Mouse (Mus musculus) cerebellum, postnatal 10 days (tissue): ENCODE measurements around the gene Rps23.
"Not testable (repeated sequence)": the region's sequence is repeated elsewhere in the genome, so short reads cannot be mapped to it uniquely, and the experiment has no call there.

Experiments
- DNase-seq, 2 experiments: peaks; one replicate each; pipeline ENCODE4 v3.0.0; 2021; ENCODE audit warnings: mixed read lengths in 2 of 2

The Rps23 gene

GRCm38 (mm10) chr13:90922751-90923612 lies at the start of gene Rps23:
TSS of gene Rps23 (plus strand) at chr13:90922958.
- peak; percentile 93 to 95 for DNase-seq

- no peak for DNase-seq
Measured at GRCm38 (mm10) chr13:90881727-90882429, 40.9 kb upstream of the Rps23 start.

- DNase-seq: no peak
Measured at GRCm38 (mm10) chr13:90885856-90886532, 36.8 kb upstream of the Rps23 start.

DNA sequence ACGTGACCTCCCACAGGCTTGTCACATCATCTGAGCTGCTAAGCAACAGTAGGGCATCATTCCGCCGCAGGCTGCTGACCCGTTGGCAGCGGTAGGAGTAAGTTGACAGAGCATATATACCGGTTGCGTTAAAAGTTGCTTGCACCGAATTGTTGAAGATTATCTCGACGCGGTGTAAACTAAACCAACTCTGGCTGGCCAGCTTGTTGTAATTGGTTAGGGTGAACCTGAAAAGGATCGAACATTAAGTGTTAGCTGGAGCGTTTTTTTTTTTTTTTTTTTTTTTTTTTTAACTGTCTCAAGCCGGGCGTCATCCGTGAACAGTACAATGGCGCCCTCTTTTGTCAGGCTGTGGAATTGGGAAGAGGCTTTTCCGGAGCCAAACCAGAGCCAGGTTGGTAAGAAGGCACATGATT lies 36.2 kb upstream of the Rps23 start:
- DNase-seq: peak; percentile 84 to 88

- DNase-seq: no peak
Measured at GRCm38 (mm10) chr13:90890111-90890510, 32.6 kb upstream of the Rps23 start.

DNA sequence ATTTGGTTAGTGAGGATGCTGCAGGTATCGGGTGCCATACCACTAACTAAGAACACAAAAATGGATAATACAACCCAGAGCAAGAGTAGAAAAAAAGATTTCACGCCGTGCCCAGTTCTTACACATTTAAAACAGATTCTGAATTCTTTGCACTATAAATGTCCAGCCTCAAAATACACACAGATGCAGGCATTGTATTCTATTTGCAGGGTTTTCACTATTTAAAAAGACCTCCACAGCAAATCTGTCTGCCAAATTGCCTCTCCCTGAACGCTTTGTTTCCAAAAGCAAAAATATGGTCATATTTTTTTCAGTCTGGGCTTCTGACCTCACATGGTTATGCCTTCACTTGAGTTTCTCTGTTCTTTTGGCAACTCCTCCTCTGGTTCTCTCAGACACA lies 27.9 kb upstream of the Rps23 start:
- no peak for DNase-seq

DNA sequence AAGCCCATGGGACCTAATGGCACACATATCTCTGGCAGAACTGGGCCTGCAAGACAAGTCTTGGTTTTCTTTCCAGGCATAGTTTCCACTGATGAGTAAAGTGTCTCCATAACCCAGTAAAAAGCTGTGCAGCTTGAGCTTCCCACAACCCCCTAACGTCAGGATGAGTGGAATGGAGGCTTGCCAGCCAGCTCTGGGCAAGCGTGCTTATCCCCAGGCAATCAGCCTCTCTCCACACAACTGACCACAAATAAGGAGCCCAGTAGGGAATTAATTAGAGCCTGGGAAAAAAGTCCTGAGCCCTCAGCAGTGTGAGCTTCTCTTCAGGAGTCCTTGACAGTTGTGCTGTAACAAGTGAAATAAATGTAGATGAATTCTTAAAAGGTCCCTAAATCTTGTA lies 26.7 kb upstream of the Rps23 start:
- peak; percentile 86 to 92 for DNase-seq

DNA sequence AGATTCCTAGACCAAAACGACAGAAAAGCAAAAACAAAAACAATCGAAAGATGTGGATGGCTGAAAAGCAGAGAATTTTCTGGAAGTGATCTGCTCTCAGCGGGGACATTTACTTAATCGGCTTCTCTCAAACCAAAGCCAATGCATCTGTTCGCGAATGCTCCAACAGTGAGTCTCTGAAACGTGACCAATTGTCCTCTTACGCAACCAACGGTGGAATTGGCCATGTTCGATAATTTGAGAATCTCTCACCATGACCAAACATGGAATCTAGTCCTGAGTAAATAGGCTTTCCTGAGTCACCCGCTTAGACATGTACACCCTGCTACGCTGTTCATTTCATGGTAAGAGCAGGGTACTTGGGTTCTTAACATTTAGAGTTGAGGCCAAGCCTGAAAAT lies 25.9 kb upstream of the Rps23 start:
- peak; percentile 30 to 41 for DNase-seq

DNA sequence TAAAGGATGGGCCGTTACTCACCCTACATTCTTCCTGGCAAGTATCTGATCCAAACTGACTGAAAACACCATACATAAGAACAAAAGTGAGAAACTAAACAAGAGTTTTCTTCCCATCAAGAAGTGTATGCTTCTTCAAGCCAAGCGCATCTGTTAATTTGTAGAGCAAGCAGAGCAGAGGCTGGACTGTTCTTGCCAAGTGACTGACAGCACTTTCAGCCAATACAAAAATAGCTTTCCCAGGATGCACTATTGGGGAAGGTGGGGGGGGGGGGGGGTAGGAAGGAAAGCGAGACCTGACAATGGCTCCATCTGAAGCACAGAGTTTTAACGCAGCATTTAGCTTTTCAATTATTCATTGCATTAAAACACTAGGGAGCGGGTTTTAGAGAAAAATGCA lies 17.6 kb upstream of the Rps23 start, which contains the start of gene Atp6ap1l:
Gene Atp6ap1l, minus strand, starts transcription at position 180 of the 400 bp plus-strand sequence.
- DNase-seq: no peak

GRCm38 (mm10) chr13:90907376-90907775 lies 15.4 kb upstream of the Rps23 start:
- no peak for DNase-seq

DNA sequence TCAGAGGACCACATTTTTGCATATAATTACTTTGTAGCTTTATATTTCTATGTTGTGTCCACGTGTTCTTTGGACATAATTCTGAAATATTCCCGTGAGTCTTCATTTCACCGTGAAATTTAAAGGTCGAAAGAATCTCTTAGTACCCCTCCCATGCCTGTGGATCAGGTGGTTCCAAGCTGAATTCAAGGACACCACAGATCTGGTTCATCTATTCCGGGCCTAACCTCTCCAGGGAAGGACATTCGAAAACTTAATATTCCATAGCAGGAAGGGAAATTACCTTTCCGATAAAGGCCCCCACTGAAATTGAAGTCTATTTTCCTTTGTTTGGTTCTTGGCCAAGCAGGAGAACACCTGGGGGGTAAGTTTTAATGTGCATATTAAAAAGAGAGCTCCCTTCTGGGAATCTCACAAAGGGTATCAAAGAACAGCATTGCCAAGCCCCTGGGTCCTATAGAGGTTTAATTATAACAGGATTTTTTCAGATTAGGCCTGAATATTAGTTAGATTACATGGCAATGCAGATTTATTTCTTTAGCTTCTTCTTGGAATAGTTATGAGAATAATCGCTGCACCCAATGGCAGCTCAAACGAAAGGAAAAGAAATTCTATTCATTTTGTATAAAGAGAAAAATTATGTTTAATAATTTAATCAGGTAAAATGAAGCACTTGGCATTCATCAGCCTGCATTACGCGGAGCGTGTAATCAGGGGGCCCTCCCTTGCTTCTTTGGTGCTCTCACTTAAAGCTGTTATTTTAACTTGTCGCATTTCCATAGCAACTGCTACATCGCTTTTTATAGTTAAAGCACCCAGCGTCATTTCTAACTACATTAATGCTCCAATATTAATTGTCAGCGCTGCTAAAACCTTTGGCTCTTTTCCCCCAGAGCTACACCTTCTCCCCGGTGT lies 9.7 kb upstream of the Rps23 start:
- peak in 1 of 2 experiments; percentile 13 for DNase-seq

- DNase-seq: peak in 1 of 2 experiments; percentile 6
Measured at GRCm38 (mm10) chr13:90913675-90914192, 9.0 kb upstream of the Rps23 start.

DNA sequence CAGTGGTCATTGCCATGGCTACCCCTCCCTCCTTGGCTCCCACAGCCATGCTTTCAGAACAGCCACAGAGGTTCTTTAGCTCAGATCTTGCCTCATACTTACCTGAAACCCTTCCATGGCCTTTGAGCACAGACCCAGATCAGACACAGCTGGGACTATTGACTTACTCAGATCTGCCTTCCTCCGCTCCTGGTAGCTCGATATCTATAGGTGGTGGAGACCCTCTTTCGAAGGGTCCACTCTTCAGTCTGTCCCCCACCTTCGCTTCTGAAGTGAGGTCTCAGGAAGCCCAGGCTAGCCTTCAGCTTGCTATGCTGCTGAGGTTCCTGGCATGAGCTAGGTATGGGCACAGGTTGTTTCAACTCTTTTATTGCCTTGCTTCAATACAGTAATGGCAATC lies 8.0 kb upstream of the Rps23 start:
- no peak for DNase-seq

- DNase-seq: not testable (repeated sequence)
Measured at GRCm38 (mm10) chr13:90923617-90924016, 859 bp downstream of the Rps23 start.

DNA sequence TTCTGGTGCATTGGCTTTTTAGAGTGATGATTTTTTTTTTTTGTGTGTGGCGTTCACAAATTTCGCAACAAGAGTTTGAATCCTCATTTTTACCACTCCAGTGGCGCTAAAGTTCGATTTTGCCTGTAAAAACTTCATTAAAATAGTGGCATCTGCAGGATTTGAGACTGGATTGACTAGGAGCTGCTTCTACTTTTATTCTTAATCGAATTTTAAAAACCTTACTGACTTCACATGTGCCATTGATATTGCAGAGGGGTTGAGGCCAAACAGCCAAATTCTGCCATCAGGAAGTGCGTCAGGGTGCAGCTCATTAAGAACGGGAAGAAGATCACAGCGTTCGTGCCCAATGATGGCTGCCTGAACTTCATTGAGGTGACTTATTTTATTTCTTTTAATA lies 1.3 kb downstream of the Rps23 start:
- DNase-seq: no peak

DNA sequence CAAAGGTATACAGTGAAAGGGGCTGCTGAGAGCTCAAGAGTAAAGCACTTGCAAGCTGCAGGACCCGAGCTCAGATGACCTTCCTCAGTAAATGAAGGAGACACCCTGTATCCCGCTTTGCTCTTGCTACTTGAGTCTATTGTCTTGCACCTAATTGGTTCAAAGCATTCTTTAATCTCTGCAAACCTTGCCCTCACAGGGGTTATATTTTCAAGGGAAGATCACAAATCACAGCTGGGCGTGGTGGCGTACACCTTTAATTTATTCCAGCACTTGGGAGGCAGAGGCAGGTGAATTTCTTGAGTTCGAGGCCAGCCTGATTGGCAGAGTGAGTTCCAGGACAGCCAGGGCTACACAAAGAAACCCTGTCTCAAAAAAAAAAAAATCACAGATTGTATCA lies 2.4 kb downstream of the Rps23 start:
- no peak for DNase-seq

DNA sequence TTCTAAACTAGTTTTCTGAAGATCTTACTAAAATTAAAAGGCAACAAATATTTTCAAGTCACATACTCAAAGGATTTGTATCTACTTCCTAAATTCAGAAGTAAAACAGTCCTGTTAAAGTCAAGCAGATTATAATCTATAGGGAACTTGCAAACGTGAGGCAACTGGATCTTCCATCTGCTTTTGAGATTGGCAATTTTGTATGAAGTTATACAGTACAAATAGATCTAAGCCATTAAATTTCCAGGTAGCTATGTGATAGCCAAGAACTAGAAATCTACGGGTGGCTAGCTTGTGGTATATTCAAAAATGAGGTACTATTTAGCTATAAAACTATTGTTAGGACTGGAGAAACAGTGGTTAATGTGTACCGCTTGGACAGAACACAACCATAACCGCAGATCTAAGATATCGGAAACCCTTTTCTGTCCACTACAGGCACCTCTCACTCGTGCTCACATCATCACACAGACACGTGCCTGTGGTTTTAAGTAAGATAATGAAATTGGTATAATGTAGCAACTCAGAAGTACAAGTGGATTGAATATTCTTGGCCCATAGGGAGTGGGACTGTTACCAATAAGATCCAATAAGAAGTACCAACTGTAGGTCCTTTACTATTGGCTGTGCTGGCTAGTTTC lies 3.5 kb downstream of the Rps23 start:
- no peak for DNase-seq

GRCm38 (mm10) chr13:90926938-90927633 lies 4.3 kb downstream of the Rps23 start:
- DNase-seq: no peak

- not testable (repeated sequence) for DNase-seq
Measured at GRCm38 (mm10) chr13:90928266-90928665, 5.5 kb downstream of the Rps23 start.

- DNase-seq: peak; percentile 81 to 89
Measured at GRCm38 (mm10) chr13:90929847-90930246, 7.1 kb downstream of the Rps23 start.

- DNase-seq: no peak
Measured at GRCm38 (mm10) chr13:90933256-90933655, 10.5 kb downstream of the Rps23 start.
